Mouse (Mus musculus) CH12.LX (cell line): Measurements from ENCODE around the gene Adamts1. TPM values are rescaled to one million over a fixed set of nuclear protein-coding genes. Genes with fewer than 3 reads are reported as not detected.

ENCODE experiments used
- DNase-seq: peaks from one replicate; pipeline ENCODE4 v3.0.0-alpha.2; 2013; ENCODE audit errors: extremely low read depth
- H3K27ac ChIP-seq: 2 replicates; pipeline ENCODE4 v1.5.1; 2012; ENCODE audit warnings: low read depth, mild to moderate bottlenecking, control low read depth, moderate library complexity; ENCODE audit not compliant: insufficient read depth
- H3K27me3 ChIP-seq: replicated peaks from 2 replicates; pipeline ENCODE3; 2012; ENCODE audit warnings: inconsistent platforms
- H3K36me3 ChIP-seq, 2 experiments: replicated peaks in 1 of 2; 2 replicates each; pipeline versions ENCODE3 to v1.6.1; 2012; ENCODE audit warnings: inconsistent platforms in 1 of 2, low read length in 1 of 2, mild to moderate bottlenecking in 1 of 2, mixed read lengths in 1 of 2, moderate library complexity in 1 of 2; ENCODE audit not compliant: control insufficient read depth in 1 of 2, insufficient read depth in 1 of 2
- H3K4me1 ChIP-seq, 2 experiments: 2 replicates each; pipeline ENCODE4 v1.6.1; 2012; ENCODE audit warnings: inconsistent platforms in 1 of 2, moderate library complexity in 1 of 2; ENCODE audit not compliant: insufficient read depth in 2 of 2, control insufficient read depth in 1 of 2
- H3K4me2 ChIP-seq: 2 replicates; pipeline ENCODE4 v1.6.1; 2012; ENCODE audit warnings: low read depth, mild to moderate bottlenecking, control low read depth; ENCODE audit not compliant: poor library complexity, insufficient read depth, severe bottlenecking
- H3K4me3 ChIP-seq, 3 experiments: fragments of 150-350 bp in 1 of 3; sonication (generic) in 1 of 3; replicated peaks in 1 of 3; 2 replicates each; pipeline versions ENCODE3 to v1.5.1; 2011 to 2012; ENCODE audit warnings: low read depth in 2 of 3, low read length in 2 of 3, mild to moderate bottlenecking in 2 of 3, moderate library complexity in 2 of 3, control low read depth in 1 of 3, improper control_type of control experiment in 1 of 3, inconsistent platforms in 1 of 3, mixed read lengths in 1 of 3; ENCODE audit not compliant: poor library complexity in 1 of 3
- H3K79me2 ChIP-seq: replicated peaks from 2 replicates; pipeline ENCODE4 v1.6.1; 2012; ENCODE audit warnings: mild to moderate bottlenecking, moderate library complexity; ENCODE audit not compliant: control insufficient read depth, poor library complexity, insufficient read depth, severe bottlenecking; ENCODE audit errors: extremely low read depth
- H3K9ac ChIP-seq: 2 replicates; pipeline ENCODE4 v1.6.1; 2012; ENCODE audit warnings: low read depth, mild to moderate bottlenecking, control low read depth, moderate library complexity; ENCODE audit not compliant: insufficient read depth
- H3K9me3 ChIP-seq: replicated peaks from 2 replicates; pipeline ENCODE3; 2012; ENCODE audit warnings: low read length, inconsistent platforms, mixed read lengths
- BHLHE40 ChIP-seq: IDR thresholded peaks from 2 replicates; pipeline ENCODE4 v1.6.1; 2011; ENCODE audit warnings: mild to moderate bottlenecking, low read depth, low read length, improper control_type of control experiment
- CHD1 ChIP-seq: IDR thresholded peaks from 2 replicates; pipeline ENCODE4 v1.6.1; 2012; ENCODE audit warnings: low read depth, low read length, improper control_type of control experiment, inconsistent platforms
- CHD2 ChIP-seq: IDR thresholded peaks from 2 replicates; pipeline ENCODE4 v1.6.1; 2011; ENCODE audit warnings: low read length, improper control_type of control experiment
- CTCF ChIP-seq, 2 experiments: IDR thresholded peaks in 1 of 2; conservative IDR thresholded peaks in 1 of 2; 2 replicates each; pipeline ENCODE4 v1.5.1; 2011 to 2012; ENCODE audit warnings: low read depth in 2 of 2, low read length in 2 of 2, improper control_type of control experiment in 1 of 2, inconsistent platforms in 1 of 2, mild to moderate bottlenecking in 1 of 2, moderate library complexity in 1 of 2
- E2F4 ChIP-seq: IDR thresholded peaks from 2 replicates; pipeline ENCODE4 v1.6.1; 2011; ENCODE audit warnings: low read depth, low read length, improper control_type of control experiment; ENCODE audit not compliant: insufficient replicate concordance
- ELF1 ChIP-seq: IDR thresholded peaks from 2 replicates; pipeline ENCODE4 v1.6.1; 2014; ENCODE audit warnings: low read depth, mild to moderate bottlenecking, inconsistent platforms, low read length, improper control_type of control experiment
- EP300 ChIP-seq: IDR thresholded peaks from 2 replicates; pipeline ENCODE4 v1.6.1; 2011; ENCODE audit warnings: low read length, improper control_type of control experiment
- ETS1 ChIP-seq: conservative IDR thresholded peaks from 2 replicates; pipeline ENCODE4 v1.6.1; 2012; ENCODE audit warnings: low read depth, mild to moderate bottlenecking, inconsistent platforms, low read length, improper control_type of control experiment, moderate library complexity
- GABPA ChIP-seq: IDR thresholded peaks from 2 replicates; pipeline ENCODE4 v1.6.1; 2012; ENCODE audit warnings: low read depth, low read length, improper control_type of control experiment, inconsistent platforms; ENCODE audit not compliant: insufficient replicate concordance
- HCFC1 ChIP-seq: IDR thresholded peaks from 2 replicates; pipeline ENCODE4 v1.6.1; 2012; ENCODE audit warnings: low read depth, mild to moderate bottlenecking, inconsistent platforms, low read length, improper control_type of control experiment
- IRF4 ChIP-seq: IDR thresholded peaks from 2 replicates; pipeline ENCODE4 v1.6.1; 2014; ENCODE audit warnings: low read depth, mild to moderate bottlenecking, inconsistent platforms, low read length, improper control_type of control experiment
- JUN ChIP-seq: IDR thresholded peaks from 2 replicates; pipeline ENCODE4 v1.6.1; 2011; ENCODE audit warnings: low read depth, mild to moderate bottlenecking, low read length, improper control_type of control experiment, moderate library complexity; ENCODE audit not compliant: insufficient read depth
- JUND ChIP-seq: conservative IDR thresholded peaks from 2 replicates; pipeline ENCODE4 v1.6.1; 2011; ENCODE audit warnings: low read depth, low read length, improper control_type of control experiment
- MAFK ChIP-seq: IDR thresholded peaks from 2 replicates; pipeline ENCODE4 v1.6.1; 2011; ENCODE audit warnings: low read length, improper control_type of control experiment; ENCODE audit not compliant: insufficient replicate concordance
- MAX ChIP-seq: IDR thresholded peaks from 2 replicates; pipeline ENCODE4 v1.6.1; 2011; ENCODE audit warnings: low read length, improper control_type of control experiment
- MAZ ChIP-seq: IDR thresholded peaks from 2 replicates; pipeline ENCODE4 v1.6.1; 2012; ENCODE audit warnings: low read depth, mild to moderate bottlenecking, inconsistent platforms, low read length, improper control_type of control experiment, moderate library complexity
- MEF2A ChIP-seq: IDR thresholded peaks from 2 replicates; pipeline ENCODE4 v1.6.1; 2014; ENCODE audit warnings: low read depth, mild to moderate bottlenecking, inconsistent platforms, low read length, improper control_type of control experiment, borderline replicate concordance
- MXI1 ChIP-seq: IDR thresholded peaks from 2 replicates; pipeline ENCODE4 v1.6.1; 2011; ENCODE audit warnings: mild to moderate bottlenecking, low read depth, low read length, improper control_type of control experiment
- MYC ChIP-seq: IDR thresholded peaks from 2 replicates; pipeline ENCODE4 v1.6.1; 2011; ENCODE audit warnings: low read depth, mild to moderate bottlenecking, improper control_type of control experiment, low read length
- NELFE ChIP-seq: IDR thresholded peaks from 2 replicates; pipeline ENCODE4 v1.6.1; 2011; ENCODE audit warnings: low read depth, low read length, improper control_type of control experiment
- NRF1 ChIP-seq: IDR thresholded peaks from 2 replicates; pipeline ENCODE4 v1.6.1; 2014; ENCODE audit warnings: low read depth, mild to moderate bottlenecking, inconsistent platforms, low read length, improper control_type of control experiment, moderate library complexity
- PAX5 ChIP-seq: IDR thresholded peaks from 2 replicates; pipeline ENCODE4 v1.6.1; 2012; ENCODE audit warnings: low read length, inconsistent platforms, mixed read lengths
- POLR2A ChIP-seq: IDR thresholded peaks from 2 replicates; pipeline ENCODE4 v1.6.1; 2011; ENCODE audit warnings: low read depth, mild to moderate bottlenecking, improper control_type of control experiment, low read length
- POLR2AphosphoS2 ChIP-seq: IDR thresholded peaks from 2 replicates; pipeline ENCODE4 v1.6.1; 2011; ENCODE audit warnings: low read depth, low read length, improper control_type of control experiment
- RAD21 ChIP-seq: IDR thresholded peaks from 2 replicates; pipeline ENCODE4 v1.6.1; 2011; ENCODE audit warnings: low read depth, mild to moderate bottlenecking, low read length, improper control_type of control experiment, moderate library complexity
- RCOR1 ChIP-seq: conservative IDR thresholded peaks from 2 replicates; pipeline ENCODE4 v1.6.1; 2012; ENCODE audit warnings: low read depth, mild to moderate bottlenecking, inconsistent platforms, low read length, improper control_type of control experiment
- SMC3 ChIP-seq: IDR thresholded peaks from 2 replicates; pipeline ENCODE4 v1.6.1; 2011; ENCODE audit warnings: low read depth, low read length, improper control_type of control experiment
- TBP ChIP-seq: conservative IDR thresholded peaks from 2 replicates; pipeline ENCODE4 v1.6.1; 2011; ENCODE audit warnings: low read depth, low read length, improper control_type of control experiment
- ZC3H11A ChIP-seq: IDR thresholded peaks from 2 replicates; pipeline ENCODE4 v1.6.1; 2012; ENCODE audit warnings: low read depth, mild to moderate bottlenecking, inconsistent platforms, low read length, improper control_type of control experiment
- ZKSCAN1 ChIP-seq: IDR thresholded peaks from 2 replicates; pipeline ENCODE4 v1.6.1; 2012; ENCODE audit warnings: low read depth, inconsistent platforms, low read length, improper control_type of control experiment, borderline replicate concordance
- ZMIZ1 ChIP-seq: IDR thresholded peaks from 2 replicates; pipeline ENCODE4 v1.6.1; 2012; ENCODE audit warnings: low read depth, mild to moderate bottlenecking, inconsistent platforms, low read length, improper control_type of control experiment
- dilution Hi-C: fragments of 300-500 bp; cut with MboI; formaldehyde crosslinking; loops from 2 replicates; pipeline ENCODE4 v1.14.3; 2020; ENCODE audit warnings: low sequenced_read_pairs; ENCODE audit not compliant: extremely low pct_unique_long_range_greater_than_20kb, extremely low pct_ligation_motif_present
- in situ Hi-C: fragments of 300-500 bp; cut with MboI; formaldehyde crosslinking; loops from 3 replicates; pipeline ENCODE4 v1.14.3; 2019; ENCODE audit warnings: low sequenced_read_pairs, low pct_ligation_motif_present, low pct_unique_long_range_greater_than_20kb, mixed read lengths
- polyA plus RNA-seq: library from polyadenylated mRNA; unstranded; fragments of >175 nt; gene quantifications from 2 replicates; pipeline ENCODE4 v1.2.1, GENCODE M21; 2012; ENCODE audit warnings: low read depth; ENCODE audit not compliant: insufficient read length
- total RNA-seq, 2 experiments: library from RNA; depleted of rRNA; stranded (reverse); fragments of 300-350 nt in 1 of 2; fragments of >200 nt in 1 of 2; gene quantifications; 2 replicates each; pipeline ENCODE4 v1.2.3; 2012 to 2014

The Adamts1 gene
- total and polyA plus RNA-seq, 3 experiments: not detected

DNA sequence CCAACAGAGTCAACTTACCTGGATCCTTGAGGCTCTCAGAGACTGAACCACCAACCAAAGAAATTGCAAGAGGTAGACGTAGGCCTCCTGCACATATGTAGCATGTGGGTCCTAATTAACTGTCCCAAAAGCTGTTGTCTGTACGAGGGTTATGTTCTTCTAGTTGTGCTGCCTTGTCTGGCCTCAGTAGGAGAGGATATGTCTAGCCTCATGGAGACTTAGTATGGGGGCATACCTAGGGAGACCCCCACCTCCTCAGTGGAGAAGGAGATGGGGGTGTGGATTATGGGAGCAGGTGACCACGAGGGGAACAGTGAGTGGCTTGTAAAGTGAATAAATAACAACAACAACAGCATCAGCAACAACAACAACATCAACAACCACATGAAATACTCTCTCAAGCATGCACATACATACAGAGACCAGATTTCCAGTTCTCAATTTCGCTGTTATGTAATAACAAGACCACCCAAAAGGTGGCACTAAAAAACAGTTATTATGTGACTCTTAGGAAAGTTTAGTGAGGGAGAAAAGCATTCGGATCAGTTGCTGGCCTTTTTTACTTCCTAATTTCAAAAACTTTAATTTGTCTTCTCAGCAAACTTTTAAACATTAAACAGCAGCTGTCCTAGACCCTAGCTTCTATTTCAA is 17.0 kb upstream of the Adamts1 start:
- peak; percentile 69 for DNase-seq
- Histone ChIP-seq H3K9me3 (no peaks in the 10 kb centered on the region), H3K27me3 (no peaks in the 10 kb centered on the region), H3K4me1 (peaks cover 0 to 9% of the 10 kb centered on the region in 2 experiments; a peak in 2 of 4 replicates), H3K27ac (no peak overlapping the region), H3K9ac (no peak overlapping the region)
- in situ Hi-C loops: loop anchor here (25.0 kb wide), 2 partner anchors 492 to 1567 kb away; no protein-coding TSS in a partner anchor
- dilution Hi-C loops: no loop called here
- peak; percentile 30 to 57; a peak in 3 of 4 replicates for TF ChIP-seq CTCF (conservative IDR thresholded peaks at IDR 0.05 in 1 of 2, IDR thresholded peaks at IDR 0.05 in 1 of 2; ENCODE audit: low read depth in 2 of 2, low read length in 2 of 2)
- TF ChIP-seq RAD21: peak; percentile 76
- TF ChIP-seq MAZ: no peak
- TF ChIP-seq MAFK: no peak
- no peak for TF ChIP-seq NRF1
- TF ChIP-seq IRF4: no peak
- no peak for TF ChIP-seq NELFE
- TF ChIP-seq JUN: no peak
- TF ChIP-seq POLR2AphosphoS2: no peak
- peak; percentile 54 for TF ChIP-seq SMC3
- TF ChIP-seq, all 38 proteins: peak for 3
- Histone ChIP-seq H3K4me3 (no peak overlapping the region), H3K79me2 (no peaks in the 10 kb centered on the region), H3K4me2 (no peak overlapping the region), H3K36me3 (no peaks in the 10 kb centered on the region)

GRCm38 (mm10) chr16:85814116-85814515 is 11.2 kb upstream of the Adamts1 start:
- no peak overlapping the region for H3K4me2 ChIP-seq
- no peaks in the 10 kb centered on the region for H3K27me3 ChIP-seq
- no peaks in the 10 kb centered on the region for H3K9me3 ChIP-seq
- no peak overlapping the region for H3K4me3 ChIP-seq
- in situ Hi-C loops: loop anchor here (25.0 kb wide), 2 partner anchors 498 to 1573 kb away; no protein-coding TSS in a partner anchor
- H3K79me2 ChIP-seq: no peaks in the 10 kb centered on the region
- H3K36me3 ChIP-seq: no peaks in the 10 kb centered on the region
- DNase-seq: peak; percentile 62
- H3K9ac ChIP-seq: no peak overlapping the region
- no peak overlapping the region for H3K27ac ChIP-seq
- peaks cover 2 to 31% of the 10 kb centered on the region in 2 experiments; a peak in 2 of 4 replicates for H3K4me1 ChIP-seq
- dilution Hi-C loops: no loop called here
- TF ChIP-seq EP300 (peak; percentile 81), ZKSCAN1 (no peak), MAFK (no peak), SMC3 (no peak), ZMIZ1 (no peak), MXI1 (no peak), ELF1 (no peak), POLR2AphosphoS2 (no peak), MAZ (no peak), E2F4 (no peak), MAX (no peak), RAD21 (no peak), TBP (no peak), HCFC1 (no peak), RCOR1 (no peak), MEF2A (peak; percentile 67; the same call in 1 of the 2 replicates), JUND (peak; percentile 63), CHD2 (no peak), NRF1 (no peak), MYC (no peak), NELFE (no peak), CTCF (conservative IDR thresholded peaks at IDR 0.05 in 1 of 2, IDR thresholded peaks at IDR 0.05 in 1 of 2; ENCODE audit: low read depth in 2 of 2, low read length in 2 of 2) (no peak), PAX5 (no peak), GABPA (no peak), ZC3H11A (no peak), POLR2A (no peak), ETS1 (no peak; the same call in 1 of the 2 replicates), CHD1 (no peak), BHLHE40 (no peak)
